Mouse (Mus musculus) mesoderm, embryonic 11.5 days (tissue): ENCODE results near the gene Trib3.
A peak's percentile ranks its signal among the peaks of the same experiment; 100 is the strongest.
"Not testable (repeated sequence)": the region's sequence is repeated elsewhere in the genome, so short reads cannot be mapped to it uniquely, and the experiment has no call there.

Experiments used
- DNase-seq: peaks from one replicate; pipeline ENCODE4 v3.0.0-alpha.2; 2012; ENCODE audit warnings: low read depth, low spot score

The Trib3 gene

DNA sequence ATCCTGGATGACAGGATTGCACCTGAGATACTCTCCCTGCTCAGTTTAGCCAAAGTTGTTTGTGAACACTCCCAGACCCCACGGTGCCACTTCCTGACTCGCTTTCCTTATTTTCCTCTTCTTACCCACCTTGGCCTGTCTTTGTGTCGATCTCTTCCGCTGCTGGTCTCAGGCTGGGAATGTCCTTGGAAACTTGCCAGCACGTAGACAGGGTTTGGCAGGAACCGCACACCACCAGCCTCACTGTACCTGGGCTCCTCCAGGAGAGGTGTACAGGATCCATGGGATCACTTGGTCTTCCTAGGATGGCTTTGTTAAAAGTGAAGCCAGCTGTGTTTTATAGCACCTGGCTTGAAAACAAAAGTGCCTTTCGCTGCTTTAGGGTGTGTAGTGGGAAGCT is 30.8 kb downstream of the Trib3 start:
- no peak for DNase-seq

DNA sequence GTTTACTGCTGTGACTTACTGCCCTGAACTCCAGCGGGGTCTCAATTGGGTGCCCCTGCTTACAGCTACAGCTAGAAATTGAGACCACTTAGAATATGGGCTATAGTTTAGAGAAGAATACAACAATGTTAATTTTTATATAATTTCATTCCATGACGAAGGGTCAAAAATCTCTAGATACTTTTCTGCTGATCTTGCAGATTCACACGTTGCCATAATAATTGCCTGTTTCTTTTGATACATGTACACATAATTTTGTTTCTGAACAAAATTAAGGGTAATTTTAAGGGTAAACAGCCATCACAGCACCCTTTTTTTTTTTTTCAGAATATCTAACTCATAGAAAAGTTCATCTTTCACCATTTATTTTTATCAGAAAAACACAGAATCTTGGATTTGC is 36.6 kb downstream of the Trib3 start:
- DNase-seq, result no peak

DNA sequence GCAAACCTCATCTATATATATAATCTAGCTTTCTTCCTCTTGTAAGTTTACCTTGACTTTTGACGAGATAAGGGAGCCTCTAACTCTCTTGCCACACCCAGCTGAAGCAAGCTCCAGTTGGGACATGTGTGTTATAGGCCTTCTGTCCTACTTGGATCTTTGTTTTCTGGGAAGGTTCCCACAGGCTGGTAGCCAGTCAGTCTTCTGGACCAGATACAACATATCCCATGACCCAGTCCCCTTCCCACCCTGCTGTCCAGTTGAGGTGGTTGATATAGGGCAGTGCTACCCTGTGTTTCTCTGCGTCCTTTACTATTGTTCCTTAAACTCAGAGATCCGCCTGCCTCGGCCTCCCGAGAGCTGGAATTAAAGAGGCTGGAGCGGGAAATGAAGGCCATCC is 38.4 kb downstream of the Trib3 start:
- DNase-seq, result no peak

DNA sequence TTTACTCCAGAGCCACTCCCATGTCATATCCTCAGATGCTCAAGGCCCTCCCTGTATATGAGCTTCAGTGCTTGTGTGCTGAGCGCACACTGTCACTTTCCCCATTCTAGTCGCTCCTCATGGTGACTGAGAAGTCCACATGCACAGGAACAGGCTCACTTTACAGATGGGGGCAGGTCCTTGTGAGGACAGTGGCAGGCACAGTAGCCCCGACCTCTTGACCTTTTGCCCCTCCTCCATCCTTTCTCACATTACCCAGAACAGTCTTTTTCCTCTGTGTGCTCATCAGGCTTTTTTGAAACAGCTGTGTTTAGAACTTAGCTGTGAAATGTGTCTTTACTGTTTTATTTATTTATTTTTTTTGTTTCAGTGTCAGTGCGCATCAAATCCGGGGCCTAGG is 40.1 kb downstream of the Trib3 start:
- peak; percentile 17 for DNase-seq

DNA sequence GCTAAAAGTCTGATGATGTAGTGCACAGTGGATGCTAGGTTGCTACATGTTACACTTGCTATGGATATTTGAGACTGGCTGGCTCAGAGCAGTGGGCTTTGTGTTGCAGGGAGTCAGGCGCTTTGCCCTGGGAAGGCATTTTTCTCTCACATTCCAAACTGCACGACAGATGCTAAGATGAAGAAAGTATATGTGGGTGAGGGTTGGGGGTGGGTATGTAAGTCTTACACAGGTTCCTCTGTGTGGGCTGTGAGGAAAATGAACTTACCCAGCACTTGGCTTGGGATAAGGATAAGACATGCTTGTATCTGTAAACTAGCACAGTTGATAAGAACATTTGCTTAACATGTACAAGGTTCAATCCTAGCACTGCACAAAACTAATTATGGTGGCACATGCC is 41.0 kb downstream of the Trib3 start:
- DNase-seq, result no peak

DNA sequence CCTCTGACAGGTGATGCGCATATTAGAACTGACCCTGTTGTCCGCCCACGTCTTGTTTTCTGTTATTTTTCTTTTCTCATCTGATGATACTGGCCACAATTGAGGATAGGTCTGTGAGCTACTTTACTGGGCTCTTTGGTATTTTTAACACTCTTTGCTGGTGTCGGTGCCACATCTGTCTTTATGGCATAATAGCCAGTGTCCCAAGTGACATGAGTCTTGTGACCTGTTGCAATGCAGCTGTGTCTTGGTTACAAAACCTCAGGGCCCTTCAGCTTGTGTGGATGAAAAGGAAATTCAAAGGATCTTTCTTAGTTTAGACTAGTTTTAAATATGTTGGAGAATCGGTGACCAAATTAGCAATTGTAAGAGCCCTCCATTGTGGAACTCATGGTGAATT is 49.3 kb downstream of the Trib3 start:
- no peak for DNase-seq

DNA sequence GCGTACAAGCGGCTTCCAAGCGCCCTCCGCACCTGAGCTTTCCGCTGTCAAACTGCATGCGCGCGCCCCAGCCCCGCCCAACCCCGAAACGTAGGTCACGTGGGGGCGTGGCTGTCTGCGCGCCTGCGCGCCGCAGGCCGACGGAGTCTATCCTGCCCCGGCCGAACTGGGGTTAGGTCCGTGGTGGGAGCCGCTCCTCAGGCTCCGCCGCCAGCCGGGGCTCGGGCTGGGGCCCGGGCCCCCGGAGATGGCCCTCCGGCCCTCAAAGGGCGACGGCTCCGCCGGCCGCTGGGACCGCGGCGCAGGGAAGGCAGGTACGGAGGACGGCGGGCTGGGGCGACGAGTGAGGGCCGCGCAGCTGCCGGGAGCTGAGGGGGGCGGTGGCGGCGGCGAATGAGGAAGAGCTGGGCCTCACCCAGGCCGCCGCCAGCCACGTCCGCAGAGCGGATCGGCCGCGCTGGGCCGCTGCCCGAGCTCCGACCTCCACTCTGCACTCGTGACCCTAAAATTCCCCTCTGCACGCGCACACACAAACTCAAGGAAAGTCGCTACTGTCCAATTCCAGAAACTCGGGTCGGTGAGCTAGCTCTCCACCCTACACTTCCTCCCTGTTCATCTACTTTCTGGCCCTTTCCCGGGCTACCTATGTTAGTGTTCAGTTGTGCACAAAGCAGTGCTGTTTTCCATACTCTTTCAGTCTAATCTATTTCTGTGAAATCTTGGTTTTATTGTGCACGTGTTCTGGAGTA is 49.9 kb downstream of the Trib3 start, which contains the start of gene Tbc1d20:
Tbc1d20 (plus strand) TSS at position 102 of the 749 bp plus-strand sequence.
- DNase-seq, result peak; percentile 95

DNA sequence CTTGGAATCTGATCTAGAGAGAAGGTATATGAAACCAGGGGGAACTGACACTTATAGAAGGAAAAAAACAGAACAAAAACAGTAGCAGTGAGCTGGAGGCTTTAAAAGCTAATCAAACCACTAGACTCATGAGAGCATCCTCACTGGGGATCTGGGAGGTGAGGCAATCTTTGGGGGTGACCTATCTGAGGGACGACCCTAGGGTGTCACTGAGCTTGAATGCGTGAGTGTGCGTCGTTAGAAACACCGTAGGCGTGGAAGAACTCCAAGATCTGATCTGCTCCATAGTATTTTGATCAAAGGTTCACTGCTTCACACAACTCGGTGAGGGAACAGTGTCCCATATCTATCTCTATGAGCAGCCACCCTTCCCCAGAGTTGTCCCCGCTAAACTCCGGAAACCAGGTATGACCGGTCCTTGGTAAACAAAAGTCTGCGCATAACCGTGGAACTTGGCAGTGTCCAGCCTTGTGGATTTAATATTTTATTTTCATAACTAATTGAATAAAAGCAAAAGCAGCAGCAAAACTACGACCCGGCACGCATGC is 50.6 kb downstream of the Trib3 start:
- peak; percentile 8 for DNase-seq

DNA sequence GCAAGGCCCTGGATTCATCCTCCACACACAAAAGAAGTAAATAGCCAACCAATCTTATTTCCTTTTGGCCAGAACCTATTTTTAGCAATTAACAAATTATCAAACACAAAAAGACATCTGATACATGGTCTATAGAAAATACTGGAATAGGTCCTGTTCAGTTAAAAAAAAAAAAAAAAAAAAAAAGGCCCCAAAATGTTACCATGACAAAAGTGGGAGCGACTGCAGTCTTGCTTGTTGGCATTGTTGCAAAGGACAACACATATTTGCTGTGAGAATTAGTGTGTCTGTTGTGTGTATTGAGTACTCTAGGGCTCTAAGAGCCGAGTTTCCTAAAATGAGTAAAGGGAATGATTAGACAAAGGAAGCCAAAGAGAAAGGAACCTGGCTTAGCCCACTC is 51.4 kb downstream of the Trib3 start:
- no peak for DNase-seq

DNA sequence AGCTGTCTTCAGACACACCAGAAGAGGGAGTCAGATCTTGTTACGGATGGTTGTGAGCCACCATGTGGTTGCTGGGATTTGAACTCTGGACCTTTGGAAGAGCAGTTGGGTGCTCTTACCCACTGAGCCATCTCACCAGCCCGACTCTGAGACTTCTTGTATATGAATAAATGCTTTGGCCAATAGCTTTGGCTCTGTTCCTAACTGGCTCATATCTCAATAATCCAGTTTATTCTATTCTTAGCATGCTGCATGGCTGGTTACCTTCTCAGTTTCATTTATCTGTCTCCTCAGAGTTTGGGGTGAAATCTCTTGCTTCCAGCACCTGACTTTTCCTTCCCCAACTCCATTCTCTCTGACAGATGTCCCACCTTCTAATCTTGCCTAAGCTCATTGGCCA is 54.2 kb downstream of the Trib3 start:
- DNase-seq, result not testable (repeated sequence)

DNA sequence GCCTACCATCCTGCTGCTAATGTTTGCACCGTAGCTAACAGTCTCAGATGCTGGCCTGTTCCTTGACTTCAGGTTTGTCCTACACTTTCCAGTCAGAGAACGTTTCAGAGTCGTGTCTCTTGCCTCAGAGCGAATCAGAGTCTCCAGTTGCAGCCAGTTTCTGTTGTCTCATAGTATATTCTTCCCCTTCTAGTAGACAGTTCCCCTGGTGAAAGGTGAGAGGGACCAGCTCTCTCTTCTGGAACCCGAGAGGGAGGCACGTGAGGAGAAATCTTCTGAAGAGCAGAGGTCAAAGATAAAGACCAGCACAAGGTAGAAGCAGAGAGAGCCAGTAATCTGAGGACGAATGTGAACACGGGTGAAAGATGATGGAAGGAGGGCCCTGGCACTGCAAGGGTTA is 55.8 kb downstream of the Trib3 start:
- DNase-seq, result no peak

DNA sequence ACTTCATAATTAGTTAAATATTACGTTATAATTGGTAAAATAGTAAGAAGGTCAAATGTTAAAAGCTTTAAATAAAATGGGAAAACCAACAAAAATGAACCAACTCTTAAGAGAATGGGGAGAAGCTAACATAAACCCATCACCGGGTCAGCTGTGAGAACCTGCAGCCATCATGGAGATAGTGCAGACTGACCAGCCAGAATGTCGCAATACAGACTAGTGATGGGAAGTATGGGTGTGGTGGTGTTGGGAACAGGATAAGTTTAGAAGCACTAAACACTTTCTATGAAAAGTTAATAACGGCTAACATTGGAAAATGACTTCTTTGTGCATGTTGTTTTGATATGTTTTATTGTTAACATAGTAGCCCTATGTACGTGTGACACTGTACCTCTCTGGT is 56.3 kb downstream of the Trib3 start:
- DNase-seq, result no peak
